Mouse (Mus musculus) left cerebral cortex, adult 9 months (tissue): Measurements from ENCODE around the gene Trpt1.

ENCODE experiments used
- DNase-seq, 2 experiments: peaks; one replicate each; pipeline ENCODE4 v3.0.0; 2022; ENCODE audit warnings: low spot score in 2 of 2

The Trpt1 gene

DNA sequence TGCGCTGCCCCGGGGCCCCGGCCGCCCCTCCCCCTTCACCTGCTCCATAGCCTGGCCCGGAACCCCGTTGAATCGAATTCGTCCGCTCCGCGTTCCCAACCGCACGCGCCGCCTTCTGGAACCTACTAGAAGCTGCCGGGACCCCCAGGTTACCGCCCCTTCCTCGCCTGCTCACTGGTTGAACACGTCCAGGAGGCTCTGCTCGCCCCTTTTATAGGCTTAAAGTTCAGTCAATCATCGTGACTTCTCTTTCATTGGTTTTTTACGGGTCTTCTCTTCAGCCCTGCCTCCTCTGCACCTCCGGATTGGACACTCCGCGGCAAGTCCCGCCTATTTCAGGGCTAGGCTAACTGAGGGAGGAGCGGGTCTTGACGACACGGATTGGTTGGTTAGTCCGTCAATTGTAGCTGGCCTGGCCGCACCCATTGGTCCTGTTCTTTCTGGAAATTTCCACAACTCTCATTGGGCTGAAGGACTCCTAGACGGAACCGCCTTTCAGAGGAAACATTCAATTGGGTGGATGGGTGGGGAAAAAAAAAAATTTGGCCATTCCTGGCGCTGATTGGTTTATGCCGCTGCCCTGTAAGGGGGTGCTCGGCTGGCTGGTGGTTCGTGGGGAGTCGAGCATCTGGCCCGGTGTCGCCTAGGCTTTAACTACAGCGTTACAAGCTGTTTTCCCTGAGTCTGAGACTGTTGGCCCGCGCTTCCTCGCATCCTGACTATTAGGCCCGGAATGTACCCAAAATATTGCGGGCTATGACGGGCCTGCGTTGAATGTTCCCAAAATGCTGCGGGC, 44.1 kb downstream of the Trpt1 start, which contains the start of gene Stip1:
Gene Stip1, minus strand, starts transcription at position 127 of the 796 bp plus-strand sequence.
- DNase-seq = peak; percentile 100

DNA sequence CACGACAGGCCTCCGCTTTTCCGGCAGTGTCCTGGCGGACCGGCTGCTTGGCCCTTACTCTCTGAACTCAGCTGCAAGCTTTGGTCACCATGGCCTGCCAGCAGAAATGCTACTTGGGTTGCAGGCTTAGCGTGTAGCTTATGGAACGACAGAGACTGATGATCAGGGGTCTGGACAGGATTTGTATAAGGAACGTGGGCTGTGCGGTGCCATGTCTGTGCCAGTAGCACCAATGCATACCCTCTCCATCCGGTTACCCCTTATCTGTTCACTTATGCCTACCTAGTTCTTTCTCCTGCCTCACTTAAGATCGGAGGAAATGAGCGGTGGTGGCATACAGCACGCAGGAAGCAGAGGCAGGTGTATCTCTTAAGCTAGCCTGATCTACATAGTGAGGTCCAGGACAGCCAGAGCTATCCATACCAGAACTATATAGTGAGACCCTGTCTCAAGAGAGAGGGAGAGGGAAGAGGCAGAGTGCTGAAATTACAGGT, 44.8 kb downstream of the Trpt1 start:
- no peak for DNase-seq

DNA sequence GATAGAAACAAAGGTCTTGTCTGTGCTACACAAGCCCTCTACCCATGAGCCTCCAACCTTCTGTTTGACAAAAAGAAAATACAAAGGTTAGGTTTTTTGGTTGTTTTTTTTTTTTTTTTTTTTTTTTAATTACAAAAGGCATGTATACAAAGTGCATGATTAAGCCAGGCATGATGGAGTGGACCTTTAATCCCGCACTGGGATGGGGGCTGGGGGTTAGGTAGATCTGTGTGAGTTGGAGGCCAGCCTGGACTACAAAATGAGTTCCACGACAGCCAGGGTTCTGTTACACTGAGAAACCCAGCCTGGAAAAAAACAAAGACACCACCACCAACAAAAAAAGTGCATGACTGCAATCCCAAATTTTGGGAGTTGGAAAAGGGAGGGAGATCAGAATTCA, 45.2 kb downstream of the Trpt1 start:
- no peak for DNase-seq

DNA sequence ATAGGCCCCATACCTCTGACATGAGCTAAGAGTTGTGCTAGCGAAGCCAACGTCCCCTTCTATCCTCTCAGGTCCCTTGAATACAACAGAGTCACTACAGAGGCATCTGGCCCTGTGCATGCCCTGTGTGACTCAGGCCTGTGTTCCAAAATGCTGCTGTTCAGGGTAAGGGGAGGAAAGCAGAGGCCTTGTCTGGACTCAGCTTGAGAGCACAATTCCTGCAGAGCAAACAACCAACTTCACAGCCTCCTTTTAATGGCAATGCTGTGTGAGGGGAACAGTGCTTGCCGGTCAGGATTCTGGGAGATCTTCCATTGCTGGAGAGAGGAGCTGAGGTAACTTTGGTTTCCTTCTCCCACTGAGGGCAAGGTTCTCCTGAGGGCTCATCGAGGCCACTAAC, 48.3 kb downstream of the Trpt1 start:
- no peak for DNase-seq

DNA sequence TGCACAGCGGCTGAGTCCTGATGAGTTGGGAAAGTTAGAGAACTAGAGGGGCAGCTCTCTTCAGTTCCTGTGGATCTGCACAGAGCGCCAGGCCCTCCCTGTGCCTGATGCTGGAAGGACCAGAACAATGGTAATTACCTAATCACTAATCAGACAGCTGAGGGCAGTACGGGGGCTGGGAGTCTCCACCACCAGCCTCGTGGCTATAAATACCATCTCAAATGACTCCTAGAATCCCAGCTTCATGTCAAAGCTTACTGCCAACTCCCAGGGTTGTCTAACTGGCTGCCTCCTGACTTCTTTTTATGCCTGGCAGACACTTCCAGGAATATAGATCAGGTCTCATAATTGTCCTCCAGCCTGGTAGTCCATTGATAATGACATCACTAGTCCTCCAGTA, 48.8 kb downstream of the Trpt1 start:
- DNase-seq = no peak
